Mouse (Mus musculus): ENCODE data around the gene Proser1. TPM values are rescaled to one million over a fixed set of nuclear protein-coding genes. Genes with fewer than 3 reads are reported as not detected.
A peak's percentile ranks its signal among the peaks of the same experiment; 100 is the strongest.

The Proser1 gene
- polyA plus RNA-seq (2012; fragmentation: generic; extraction: Trizol): 5.5 TPM
- long read RNA-seq, experiment 1, full-length matches to known transcripts: 1 of 1 reads
- long read RNA-seq, experiment 1, partial matches to known transcripts: 0 of 1 reads
- long read RNA-seq, experiment 1, other reads (novel, unspliced or antisense): 0 of 1 reads
- long read RNA-seq, experiment 2, full-length matches to known transcripts: 1 of 3 reads
- long read RNA-seq, experiment 2, partial matches to known transcripts: 2 of 3 reads
- long read RNA-seq, experiment 2, other reads (novel, unspliced or antisense): 0 of 3 reads

GRCm38 (mm10) chr3:53463046-53463764, at the start of gene Proser1, which contains the start of gene Nhlrc3:
TSS of gene Proser1 (plus strand) at chr3:53463666.
TSS of gene Nhlrc3 (minus strand) at chr3:53463332.
- peaks cover 53% of the 10 kb centered on the region for H3K79me3 ChIP-seq (ENCODE audit: low read depth)
- H3K79me2 ChIP-seq (ENCODE audit: control insufficient read depth, insufficient read depth): peaks cover 77% of the 10 kb centered on the region
- TF ChIP-seq CEBPB (IDR thresholded peaks at IDR 0.05; ENCODE audit: low read depth) (no peak), USF1 (IDR thresholded peaks at IDR 0.05; ENCODE audit: low read depth) (no peak), MYOD1 (IDR thresholded peaks at IDR 0.05; ENCODE audit: control insufficient read depth, insufficient read length, low read depth) (no peak), MAX (IDR thresholded peaks at IDR 0.05) (peak; percentile 99), CTCF (IDR thresholded peaks at IDR 0.05; ENCODE audit: control insufficient read depth, insufficient read depth, insufficient read length) (no peak)
- no peaks in the 10 kb centered on the region for H3K27me3 ChIP-seq (ENCODE audit: control insufficient read depth, insufficient read depth, insufficient read length)
- peak within 1 kb of the TSS; percentile 85 for H3K4me3 ChIP-seq (ENCODE audit: insufficient read depth, poor library complexity, severe bottlenecking)
- peak within 1 kb of the TSS; percentile 86 for H3ac ChIP-seq (ENCODE audit: control insufficient read depth, insufficient read length, low read depth)
- H3K36me3 ChIP-seq (ENCODE audit: control insufficient read depth, insufficient read depth): peaks cover 15% of the 10 kb centered on the region

GRCm38 (mm10) chr3:53413959-53414358, 49.5 kb upstream of the Proser1 start:
- no peaks in the 10 kb centered on the region for H3K36me3 ChIP-seq (ENCODE audit: control insufficient read depth, insufficient read depth)
- no peaks in the 10 kb centered on the region for H3K79me3 ChIP-seq (ENCODE audit: low read depth)
- H3ac ChIP-seq (ENCODE audit: control insufficient read depth, insufficient read length, low read depth): no peak overlapping the region
- H3K4me3 ChIP-seq (ENCODE audit: insufficient read depth, poor library complexity, severe bottlenecking): no peak overlapping the region
- no peaks in the 10 kb centered on the region for H3K27me3 ChIP-seq (ENCODE audit: control insufficient read depth, insufficient read depth, insufficient read length)
- TF ChIP-seq CEBPB (IDR thresholded peaks at IDR 0.05; ENCODE audit: low read depth) (no peak), FOSL1 (IDR thresholded peaks at IDR 0.05; ENCODE audit: insufficient read depth, low read length, poor library complexity, severe bottlenecking) (no peak), MAX (IDR thresholded peaks at IDR 0.05) (no peak), MYOD1 (IDR thresholded peaks at IDR 0.05; ENCODE audit: control insufficient read depth, insufficient read length, low read depth) (no peak), CTCF (IDR thresholded peaks at IDR 0.05; ENCODE audit: control insufficient read depth, insufficient read depth, insufficient read length) (no peak), MYOG (IDR thresholded peaks at IDR 0.05; ENCODE audit: control insufficient read depth, extremely low read depth, insufficient read length) (no peak), USF1 (IDR thresholded peaks at IDR 0.05; ENCODE audit: low read depth) (no peak)
- no peaks in the 10 kb centered on the region for H3K79me2 ChIP-seq (ENCODE audit: control insufficient read depth, insufficient read depth)

DNA sequence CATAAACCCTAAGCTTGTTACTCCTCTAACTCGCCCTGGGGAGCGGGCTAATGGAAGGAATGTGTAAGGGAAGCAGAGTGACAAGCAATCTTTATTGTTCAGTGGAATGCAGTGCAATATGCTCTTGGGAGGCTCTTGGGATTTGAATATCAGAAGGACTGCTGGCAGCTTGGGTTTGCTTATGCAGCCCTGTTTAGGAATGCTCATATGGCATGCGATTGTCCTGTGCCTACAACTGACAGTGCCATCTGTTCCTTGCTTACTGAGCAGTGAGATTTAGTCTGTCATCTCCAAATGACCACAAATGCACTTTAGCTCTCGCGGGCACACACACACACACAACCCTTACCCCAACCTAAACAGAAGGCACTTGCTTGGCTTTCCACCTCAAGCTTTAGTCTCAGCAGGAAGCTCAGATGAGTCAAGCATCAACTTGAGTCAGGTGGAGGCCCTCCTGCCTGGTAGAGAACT, 47.4 kb upstream of the Proser1 start:
- TF ChIP-seq CEBPB (IDR thresholded peaks at IDR 0.05; ENCODE audit: low read depth) (no peak), MYOD1 (IDR thresholded peaks at IDR 0.05; ENCODE audit: control insufficient read depth, insufficient read length, low read depth) (peak; percentile 34), FOSL1 (IDR thresholded peaks at IDR 0.05; ENCODE audit: insufficient read depth, low read length, poor library complexity, severe bottlenecking) (no peak), MYOG (IDR thresholded peaks at IDR 0.05; ENCODE audit: control insufficient read depth, extremely low read depth, insufficient read length) (no peak), USF1 (IDR thresholded peaks at IDR 0.05; ENCODE audit: low read depth) (no peak), CTCF (IDR thresholded peaks at IDR 0.05; ENCODE audit: control insufficient read depth, insufficient read depth, insufficient read length) (no peak)
- Histone ChIP-seq H3ac (ENCODE audit: control insufficient read depth, insufficient read length, low read depth) (no peak overlapping the region), H3K79me3 (ENCODE audit: low read depth) (no peaks in the 10 kb centered on the region), H3K27me3 (ENCODE audit: control insufficient read depth, insufficient read depth, insufficient read length) (no peaks in the 10 kb centered on the region), H3K4me3 (ENCODE audit: insufficient read depth, poor library complexity, severe bottlenecking) (no peak overlapping the region), H3K79me2 (ENCODE audit: control insufficient read depth, insufficient read depth) (no peaks in the 10 kb centered on the region), H3K36me3 (ENCODE audit: control insufficient read depth, insufficient read depth) (no peaks in the 10 kb centered on the region)

DNA sequence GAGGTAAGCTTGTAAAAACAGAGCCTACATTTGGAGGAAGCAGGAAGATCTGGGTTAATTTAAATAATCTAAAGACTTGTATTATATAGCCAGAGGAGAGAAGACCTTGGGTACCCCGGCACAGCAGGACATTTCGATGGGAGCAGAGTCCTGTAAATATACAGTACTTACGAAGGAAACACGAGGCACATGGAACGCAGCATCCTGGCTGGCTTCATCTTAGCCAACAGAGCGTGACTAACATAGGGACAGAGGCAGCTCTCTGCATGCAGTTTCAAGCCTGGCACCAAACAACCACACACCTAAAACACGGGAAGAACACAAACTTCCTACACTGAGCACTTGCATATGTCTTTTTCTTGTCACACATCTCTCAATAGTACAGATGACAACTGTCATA, 45.8 kb upstream of the Proser1 start:
- Histone ChIP-seq H3ac (ENCODE audit: control insufficient read depth, insufficient read length, low read depth) (no peak overlapping the region), H3K4me3 (ENCODE audit: insufficient read depth, poor library complexity, severe bottlenecking) (no peak overlapping the region), H3K36me3 (ENCODE audit: control insufficient read depth, insufficient read depth) (no peaks in the 10 kb centered on the region), H3K27me3 (ENCODE audit: control insufficient read depth, insufficient read depth, insufficient read length) (no peaks in the 10 kb centered on the region), H3K79me2 (ENCODE audit: control insufficient read depth, insufficient read depth) (no peaks in the 10 kb centered on the region), H3K79me3 (ENCODE audit: low read depth) (no peaks in the 10 kb centered on the region)
- TF ChIP-seq MYOD1 (IDR thresholded peaks at IDR 0.05; ENCODE audit: control insufficient read depth, insufficient read length, low read depth): no peak
- TF ChIP-seq USF1 (IDR thresholded peaks at IDR 0.05; ENCODE audit: low read depth): no peak
- no peak for TF ChIP-seq MYOG (IDR thresholded peaks at IDR 0.05; ENCODE audit: control insufficient read depth, extremely low read depth, insufficient read length)
- TF ChIP-seq MAX (IDR thresholded peaks at IDR 0.05): no peak

DNA sequence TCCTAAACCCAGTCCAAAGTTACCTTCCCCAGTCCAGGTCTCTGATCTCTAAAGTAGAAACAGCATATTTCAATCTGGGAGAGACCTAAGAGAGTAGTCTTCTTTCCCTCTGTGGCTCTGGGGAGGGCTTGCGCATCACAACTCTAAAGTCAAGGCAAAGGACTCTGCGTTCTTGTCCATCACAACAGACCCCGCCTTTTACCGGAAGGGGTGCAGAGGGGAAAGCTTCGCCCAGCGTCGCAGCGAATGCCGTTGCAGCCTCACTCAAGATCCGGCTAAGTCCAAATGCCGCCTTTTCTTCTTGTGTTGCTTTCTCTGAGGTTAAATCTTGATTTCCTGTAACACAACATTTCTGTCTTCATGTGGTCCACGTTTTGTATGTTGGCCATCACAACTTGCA, 41.8 kb upstream of the Proser1 start:
- H3K4me3 ChIP-seq (ENCODE audit: insufficient read depth, poor library complexity, severe bottlenecking): no peak overlapping the region
- no peaks in the 10 kb centered on the region for H3K36me3 ChIP-seq (ENCODE audit: control insufficient read depth, insufficient read depth)

More for the DNA sequence above, 41.8 kb upstream of the Proser1 start:
- Histone ChIP-seq H3K27me3 (ENCODE audit: control insufficient read depth, insufficient read depth, insufficient read length) (peaks cover 3% of the 10 kb centered on the region), H3K79me2 (ENCODE audit: control insufficient read depth, insufficient read depth) (no peaks in the 10 kb centered on the region), H3ac (ENCODE audit: control insufficient read depth, insufficient read length, low read depth) (no peak overlapping the region), H3K79me3 (ENCODE audit: low read depth) (no peaks in the 10 kb centered on the region)
- no peak for TF ChIP-seq MYOG (IDR thresholded peaks at IDR 0.05; ENCODE audit: control insufficient read depth, extremely low read depth, insufficient read length)
- no peak for TF ChIP-seq USF1 (IDR thresholded peaks at IDR 0.05; ENCODE audit: low read depth)
- TF ChIP-seq CTCF (IDR thresholded peaks at IDR 0.05; ENCODE audit: control insufficient read depth, insufficient read depth, insufficient read length): no peak
- no peak for TF ChIP-seq MAX (IDR thresholded peaks at IDR 0.05)
- no peak for TF ChIP-seq CEBPB (IDR thresholded peaks at IDR 0.05; ENCODE audit: low read depth)
- no peak for TF ChIP-seq FOSL1 (IDR thresholded peaks at IDR 0.05; ENCODE audit: insufficient read depth, low read length, poor library complexity, severe bottlenecking)
- no peak for TF ChIP-seq MYOD1 (IDR thresholded peaks at IDR 0.05; ENCODE audit: control insufficient read depth, insufficient read length, low read depth)
